Mouse (Mus musculus) heart, adult 2 months (tissue): ENCODE data around the gene Dab1.

Experiments used
- CTCF ChIP-seq: fragments of 200-600 bp; IDR thresholded peaks from 2 replicates; pipeline ENCODE4 v1.8.1; 2022; ENCODE audit warnings: antibody characterized with exemption, mild to moderate bottlenecking, moderate library complexity
- EP300 ChIP-seq: fragments of 200-500 bp; IDR thresholded peaks from 2 replicates; pipeline ENCODE4 v1.6.1; 2011; ENCODE audit warnings: low read depth, low read length, control low read depth; ENCODE audit not compliant: insufficient read depth
- POLR2A ChIP-seq: fragments of 200-500 bp; IDR thresholded peaks from 2 replicates; pipeline ENCODE4 v1.6.1; 2011; ENCODE audit warnings: mild to moderate bottlenecking, low read depth, low read length, control low read depth; ENCODE audit not compliant: insufficient read depth

DNA sequence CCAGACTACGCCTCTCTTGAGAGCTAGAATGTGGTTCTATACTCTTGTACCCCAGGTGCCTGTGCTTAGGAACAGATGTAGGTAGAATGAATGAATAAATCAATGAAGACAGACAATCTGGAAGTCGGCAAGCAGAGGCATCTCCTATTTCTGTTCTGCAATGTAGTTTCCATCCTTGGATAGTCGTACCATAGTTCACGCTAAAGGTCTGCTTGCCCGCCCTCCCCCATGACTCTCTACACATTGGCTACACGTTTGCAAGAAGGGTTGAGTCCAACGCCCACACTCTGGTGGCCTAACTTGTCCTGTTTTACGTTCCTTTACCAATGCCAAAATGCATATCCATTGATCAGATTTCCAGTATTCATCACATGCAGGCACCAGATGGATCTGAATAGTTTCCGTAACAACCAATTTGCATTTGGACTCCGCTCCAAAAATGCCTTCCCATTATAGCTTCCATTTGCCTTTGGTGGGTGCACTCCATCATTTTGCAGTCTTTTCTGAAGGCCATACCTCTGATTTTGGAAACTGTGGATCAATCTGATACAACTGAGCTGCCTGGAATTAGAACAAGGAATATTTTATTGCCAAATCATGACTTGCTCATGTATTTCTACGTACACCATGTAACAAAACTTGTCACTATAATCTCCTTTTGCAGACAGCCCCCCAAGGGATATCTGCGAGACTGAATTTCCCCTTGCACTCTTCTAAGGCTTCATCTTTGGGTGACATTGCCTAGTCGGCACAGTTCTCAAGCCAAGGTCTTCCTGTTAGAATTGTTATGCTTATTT lies 494.2 kb downstream of the Dab1 start:
- TF ChIP-seq CTCF: no peak
- no peak for TF ChIP-seq POLR2A
- no peak for TF ChIP-seq EP300
